Mouse (Mus musculus): ENCODE measurements around the gene Rabggtb. TPM values are rescaled to one million over a fixed set of nuclear protein-coding genes. Genes with fewer than 3 reads are reported as not detected.

Rabggtb gene
- total and polyA plus RNA-seq, 2 experiments from 2014 or later = 56.4 to 159 TPM

DNA sequence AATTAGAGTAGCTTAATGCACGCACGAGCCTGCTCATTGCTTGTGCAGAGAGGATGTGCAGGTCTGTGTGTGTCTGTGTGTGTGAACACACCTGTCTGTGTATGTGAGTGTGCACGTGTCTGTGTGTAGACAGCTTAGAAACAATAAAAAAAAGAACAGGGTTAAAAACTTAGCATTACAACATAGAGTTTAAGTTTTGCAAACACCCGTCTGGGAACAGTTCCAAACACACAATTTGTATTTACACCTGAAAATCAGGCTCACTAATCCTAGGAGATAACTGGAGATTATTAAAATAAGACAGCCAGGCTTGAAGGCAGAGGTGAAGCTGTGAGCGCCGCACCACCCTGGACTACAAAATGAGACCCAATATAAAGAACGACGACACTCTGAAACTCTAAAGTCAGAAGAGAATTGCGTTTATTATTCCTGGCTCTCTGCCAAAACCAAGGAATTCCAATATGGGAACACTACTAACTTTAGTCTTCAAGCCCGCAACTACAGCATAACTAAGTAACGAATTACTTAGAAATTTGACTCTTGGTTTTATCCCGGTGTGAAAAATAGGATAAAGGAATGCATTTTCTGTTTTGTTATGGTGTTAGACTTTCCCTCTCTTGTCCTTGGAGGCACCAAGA is 30.3 kb upstream of the Rabggtb start:
- Histone ChIP-seq H3K4me1 (ENCODE audit: control insufficient read depth, insufficient read depth) (peaks cover 28% of the 10 kb centered on the region), H3K4me2 (ENCODE audit: low read depth, low read length) (peak overlapping the region; percentile 62), H3K4me3 (ENCODE audit: low read depth, low read length) (peak overlapping the region; percentile 75), H3K27ac (ENCODE audit: low read depth) (peak overlapping the region; percentile 96), H3K36me3 (replicated peaks; ENCODE audit: control insufficient read depth, insufficient read depth, low read length) (peaks cover 25% of the 10 kb centered on the region), H3K9me3 (replicated peaks; ENCODE audit: control insufficient read depth, low read length) (no peaks in the 10 kb centered on the region), H3K27me3 (ENCODE audit: control insufficient read depth, insufficient read depth, low read length) (no peaks in the 10 kb centered on the region), H3K9ac (replicated peaks; ENCODE audit: low read depth, low read length) (peak overlapping the region; percentile 73)
- WGBS = 21% methylated on average over 12 of the region's 12 CpGs
- TF ChIP-seq EP300 (IDR thresholded peaks at IDR 0.05; ENCODE audit: low read depth) (no peak), CTCF (IDR thresholded peaks at IDR 0.05; ENCODE audit: low read depth) (no peak)
- ATAC-seq (ENCODE audit: insufficient read depth, low read depth) = no peak
- DNase-seq (ENCODE audit: low spot score) = peak; percentile 68

DNA sequence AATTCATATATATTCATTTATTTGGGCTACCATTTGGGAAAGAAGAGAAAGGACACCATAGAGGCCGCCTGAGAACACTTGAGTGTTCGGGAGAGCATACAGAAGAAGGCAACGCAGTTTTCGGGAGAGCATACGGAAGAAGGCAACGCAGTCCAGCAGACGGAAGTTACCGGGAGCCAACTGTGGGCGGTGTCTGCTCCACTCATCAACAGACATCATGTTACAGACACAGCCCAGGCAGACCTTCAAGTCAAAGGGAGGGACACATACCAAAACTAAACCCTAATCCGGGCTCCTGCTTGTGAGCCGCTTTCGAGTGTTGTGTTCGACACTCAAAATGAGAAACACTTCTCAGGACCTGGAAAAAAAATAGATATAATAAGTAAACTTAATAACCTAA is 28.8 kb upstream of the Rabggtb start:
- ATAC-seq (ENCODE audit: insufficient read depth, low read depth) (no peak), DNase-seq (ENCODE audit: low spot score) (no peak)
- 77% methylated on average over 13 of the region's 13 CpGs for WGBS
- Histone ChIP-seq H3K27me3 (ENCODE audit: control insufficient read depth, insufficient read depth, low read length) (no peaks in the 10 kb centered on the region), H3K4me2 (ENCODE audit: low read depth, low read length) (no peak overlapping the region), H3K4me1 (ENCODE audit: control insufficient read depth, insufficient read depth) (peaks cover 28% of the 10 kb centered on the region), H3K36me3 (replicated peaks; ENCODE audit: control insufficient read depth, insufficient read depth, low read length) (peaks cover 40% of the 10 kb centered on the region), H3K9ac (replicated peaks; ENCODE audit: low read depth, low read length) (no peak overlapping the region), H3K4me3 (ENCODE audit: low read depth, low read length) (no peak overlapping the region), H3K27ac (ENCODE audit: low read depth) (peak overlapping the region; percentile 23; the same call in 1 of the 2 replicates), H3K9me3 (replicated peaks; ENCODE audit: control insufficient read depth, low read length) (no peaks in the 10 kb centered on the region)
- TF ChIP-seq EP300 (IDR thresholded peaks at IDR 0.05; ENCODE audit: low read depth) (no peak), CTCF (IDR thresholded peaks at IDR 0.05; ENCODE audit: low read depth) (no peak)

DNA sequence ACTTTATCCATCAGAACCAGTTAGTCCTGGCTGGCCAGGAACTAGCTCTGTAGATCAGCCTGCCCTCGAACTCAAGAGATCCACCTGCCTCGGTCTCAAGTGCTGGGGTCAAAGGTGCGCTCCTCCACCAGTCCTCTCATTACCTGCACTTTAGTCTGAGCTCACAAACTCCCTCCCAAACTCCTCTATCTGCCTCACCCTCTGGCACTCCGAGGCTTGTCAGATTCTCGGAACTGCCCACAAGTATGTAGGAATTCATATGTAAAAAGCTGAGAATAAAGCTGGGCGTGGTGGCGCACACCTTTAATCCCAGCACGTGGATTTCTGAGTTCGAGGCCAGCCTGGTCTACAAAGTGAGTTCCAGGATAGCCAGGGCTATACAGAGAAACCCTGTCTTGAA is 27.7 kb upstream of the Rabggtb start:
- no peaks in the 10 kb centered on the region for H3K27me3 ChIP-seq (ENCODE audit: control insufficient read depth, insufficient read depth, low read length)
- TF ChIP-seq EP300 (IDR thresholded peaks at IDR 0.05; ENCODE audit: low read depth) (no peak), CTCF (IDR thresholded peaks at IDR 0.05; ENCODE audit: low read depth) (no peak)
- 82% methylated on average over 9 of the region's 9 CpGs for WGBS
- no peak overlapping the region for H3K4me3 ChIP-seq (ENCODE audit: low read depth, low read length)
- H3K4me2 ChIP-seq (ENCODE audit: low read depth, low read length) = no peak overlapping the region
- no peak overlapping the region for H3K27ac ChIP-seq (ENCODE audit: low read depth)
- H3K9me3 ChIP-seq (replicated peaks; ENCODE audit: control insufficient read depth, low read length) = no peaks in the 10 kb centered on the region
- ATAC-seq (ENCODE audit: insufficient read depth, low read depth) (no peak), DNase-seq (ENCODE audit: low spot score) (no peak)
- no peak overlapping the region for H3K9ac ChIP-seq (replicated peaks; ENCODE audit: low read depth, low read length)
- peaks cover 40% of the 10 kb centered on the region for H3K36me3 ChIP-seq (replicated peaks; ENCODE audit: control insufficient read depth, insufficient read depth, low read length)
- peaks cover 25% of the 10 kb centered on the region for H3K4me1 ChIP-seq (ENCODE audit: control insufficient read depth, insufficient read depth)

DNA sequence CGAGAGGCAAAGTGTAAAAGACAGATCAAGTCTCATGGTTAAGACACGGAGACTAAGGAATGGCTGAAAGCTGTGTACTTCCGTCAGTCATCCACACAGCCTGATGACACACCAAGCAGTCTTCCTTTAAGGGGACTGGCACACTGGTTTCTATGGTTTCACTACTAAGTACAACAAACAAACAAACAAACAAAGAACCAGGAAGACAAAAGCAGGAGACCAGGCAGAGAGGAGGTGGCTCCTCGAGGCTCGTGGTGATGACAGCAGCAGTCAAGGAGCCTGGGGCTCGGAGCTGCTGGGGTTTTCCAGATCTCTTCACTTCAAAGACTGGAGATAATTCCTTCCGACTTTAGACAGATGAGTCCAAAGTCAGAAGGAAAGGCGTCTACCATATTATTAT is 27.2 kb upstream of the Rabggtb start:
- no peak overlapping the region for H3K9ac ChIP-seq (replicated peaks; ENCODE audit: low read depth, low read length)
- H3K27ac ChIP-seq (ENCODE audit: low read depth) = no peak overlapping the region
- H3K4me2 ChIP-seq (ENCODE audit: low read depth, low read length) = no peak overlapping the region
- no peak for TF ChIP-seq EP300 (IDR thresholded peaks at IDR 0.05; ENCODE audit: low read depth)
- no peak for TF ChIP-seq CTCF (IDR thresholded peaks at IDR 0.05; ENCODE audit: low read depth)
- no peak overlapping the region for H3K4me3 ChIP-seq (ENCODE audit: low read depth, low read length)
- peaks cover 24% of the 10 kb centered on the region for H3K4me1 ChIP-seq (ENCODE audit: control insufficient read depth, insufficient read depth)
- H3K9me3 ChIP-seq (replicated peaks; ENCODE audit: control insufficient read depth, low read length) = no peaks in the 10 kb centered on the region
- ATAC-seq (ENCODE audit: insufficient read depth, low read depth) (no peak), DNase-seq (ENCODE audit: low spot score) (no peak)
- no peaks in the 10 kb centered on the region for H3K27me3 ChIP-seq (ENCODE audit: control insufficient read depth, insufficient read depth, low read length)
- 51% methylated on average over 8 of the region's 8 CpGs for WGBS
- peaks cover 43% of the 10 kb centered on the region for H3K36me3 ChIP-seq (replicated peaks; ENCODE audit: control insufficient read depth, insufficient read depth, low read length)

DNA sequence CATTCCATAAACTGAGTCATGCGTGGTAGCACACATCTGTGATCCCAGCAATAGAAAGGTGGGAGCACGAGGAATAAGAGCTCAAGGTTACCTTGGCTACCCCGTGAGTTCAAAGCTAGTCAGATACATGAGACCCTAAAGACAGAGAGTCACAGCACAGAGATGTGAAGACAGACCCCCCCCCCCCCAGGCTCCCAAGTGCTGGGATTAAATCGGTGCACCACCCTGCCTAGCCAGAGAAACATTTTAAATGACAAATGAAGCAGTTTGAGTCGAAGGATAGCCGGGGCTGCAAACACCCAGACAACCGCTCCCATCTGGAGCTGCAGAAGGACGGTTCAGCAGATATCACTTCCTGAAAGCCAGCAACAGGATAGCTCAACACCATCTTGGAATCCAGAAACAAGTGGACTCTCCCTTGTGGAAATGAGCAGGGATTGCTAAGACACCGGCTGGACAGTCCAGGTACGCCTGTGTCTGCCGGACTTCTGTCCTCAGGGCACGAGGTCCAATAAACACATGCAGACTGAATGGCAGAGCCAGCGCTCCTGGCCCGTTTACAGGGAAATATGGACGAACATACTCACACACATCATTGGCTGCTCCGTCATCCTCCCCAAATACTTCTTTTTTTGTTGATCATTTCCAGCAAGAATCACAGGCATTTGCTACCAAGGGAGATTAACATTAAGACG is 24.5 kb upstream of the Rabggtb start:
- no peak overlapping the region for H3K27ac ChIP-seq (ENCODE audit: low read depth)
- no peak for DNase-seq (ENCODE audit: low spot score)
- 86% methylated on average over 17 of the region's 17 CpGs for WGBS
- TF ChIP-seq EP300 (IDR thresholded peaks at IDR 0.05; ENCODE audit: low read depth) = no peak
- ATAC-seq (ENCODE audit: insufficient read depth, low read depth) = no peak
- H3K9ac ChIP-seq (replicated peaks; ENCODE audit: low read depth, low read length) = no peak overlapping the region
- no peak overlapping the region for H3K4me2 ChIP-seq (ENCODE audit: low read depth, low read length)
- H3K4me1 ChIP-seq (ENCODE audit: control insufficient read depth, insufficient read depth) = peaks cover 15% of the 10 kb centered on the region
- H3K4me3 ChIP-seq (ENCODE audit: low read depth, low read length) = no peak overlapping the region
- no peaks in the 10 kb centered on the region for H3K9me3 ChIP-seq (replicated peaks; ENCODE audit: control insufficient read depth, low read length)
- H3K27me3 ChIP-seq (ENCODE audit: control insufficient read depth, insufficient read depth, low read length) = no peaks in the 10 kb centered on the region
- peaks cover 69% of the 10 kb centered on the region for H3K36me3 ChIP-seq (replicated peaks; ENCODE audit: control insufficient read depth, insufficient read depth, low read length)

Measured in heart, postnatal 0 days (tissue).